Mouse (Mus musculus): ENCODE data around the gene Ankrd23.

Ankrd23 gene

DNA sequence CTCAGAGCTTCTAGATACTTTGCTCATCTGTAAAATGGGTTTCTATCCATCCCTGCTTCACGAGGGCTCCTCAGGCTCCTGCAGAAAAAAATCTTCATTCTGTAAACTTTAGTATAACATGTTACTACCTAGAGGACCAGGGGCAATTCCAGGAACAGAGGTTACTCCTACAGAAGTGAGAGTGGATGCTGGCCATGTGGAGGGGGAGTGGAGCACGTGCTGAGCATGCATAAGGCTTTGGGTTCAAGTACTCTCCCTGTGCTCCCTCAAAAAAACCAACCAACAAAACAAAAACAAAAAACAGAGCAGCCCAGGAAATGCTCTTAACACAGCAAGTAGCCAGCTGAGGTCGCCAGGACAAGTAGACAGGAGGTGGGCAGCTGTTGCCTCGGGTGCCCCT is 26.9 kb upstream of the Ankrd23 start:
- DNase-seq (ENCODE audit: low spot score in 2 of 2), result no peak

DNA sequence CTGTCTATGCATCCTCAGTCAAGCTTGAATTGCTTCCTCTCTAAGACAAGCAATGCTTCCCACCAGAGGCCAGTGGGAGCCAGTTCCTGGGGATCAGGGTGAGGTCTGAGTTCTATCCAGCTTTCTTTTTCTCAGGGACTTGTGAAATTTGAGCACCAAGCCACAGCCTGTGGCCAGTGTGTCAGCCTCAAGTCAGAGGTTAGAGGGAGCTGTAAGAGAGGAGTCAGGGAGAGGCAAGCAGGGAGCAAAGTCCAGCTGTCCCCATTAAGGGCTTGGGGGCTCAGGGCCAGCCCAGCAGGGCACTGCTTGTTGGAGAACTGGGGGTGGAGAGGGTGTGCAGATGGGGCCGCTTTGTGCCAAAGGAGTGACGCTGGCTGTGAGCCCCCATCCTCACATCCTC is 26.5 kb upstream of the Ankrd23 start:
- no peak for DNase-seq (ENCODE audit: low spot score in 2 of 2)

DNA sequence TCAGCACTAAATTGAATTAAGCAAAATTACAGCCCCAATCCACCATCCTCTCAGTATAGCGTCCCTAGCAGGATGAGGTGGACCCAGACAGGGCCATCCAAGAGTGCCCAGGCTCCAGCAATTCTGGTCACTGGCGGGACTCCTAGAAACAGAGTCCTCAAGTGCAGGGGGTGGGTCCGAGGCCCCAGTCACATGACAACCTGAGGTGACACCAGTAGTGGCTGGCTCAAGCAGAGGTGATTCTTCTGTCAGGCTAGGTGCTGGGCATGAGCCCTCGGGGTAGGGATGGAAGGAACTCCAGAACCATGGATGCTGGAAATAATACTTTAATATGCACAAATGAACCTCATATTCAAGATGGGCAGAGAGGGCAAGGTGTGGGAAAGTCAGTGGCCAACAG is 25.7 kb upstream of the Ankrd23 start:
- DNase-seq (ENCODE audit: low spot score in 2 of 2), result no peak

DNA sequence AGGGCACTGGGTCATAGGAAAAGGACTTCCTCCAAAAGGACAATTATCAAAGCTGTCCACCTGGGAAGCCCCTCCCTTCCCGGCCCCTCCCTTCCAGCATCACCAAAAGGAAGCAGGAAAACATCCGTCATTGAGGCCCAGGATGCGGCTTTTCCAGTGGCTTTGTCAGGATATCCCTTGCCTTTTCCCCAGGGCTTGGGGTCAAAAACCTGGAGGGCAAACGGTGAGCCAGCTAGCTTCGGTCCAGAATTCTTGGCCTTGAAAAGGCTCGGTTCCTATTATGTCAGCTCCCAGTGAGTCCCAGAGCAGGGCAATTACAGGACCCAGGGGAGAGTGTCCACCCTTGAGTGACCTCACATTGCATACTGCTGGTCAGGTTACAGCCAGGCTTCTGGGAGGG is 24.2 kb upstream of the Ankrd23 start:
- no peak for DNase-seq (ENCODE audit: low spot score in 2 of 2)

DNA sequence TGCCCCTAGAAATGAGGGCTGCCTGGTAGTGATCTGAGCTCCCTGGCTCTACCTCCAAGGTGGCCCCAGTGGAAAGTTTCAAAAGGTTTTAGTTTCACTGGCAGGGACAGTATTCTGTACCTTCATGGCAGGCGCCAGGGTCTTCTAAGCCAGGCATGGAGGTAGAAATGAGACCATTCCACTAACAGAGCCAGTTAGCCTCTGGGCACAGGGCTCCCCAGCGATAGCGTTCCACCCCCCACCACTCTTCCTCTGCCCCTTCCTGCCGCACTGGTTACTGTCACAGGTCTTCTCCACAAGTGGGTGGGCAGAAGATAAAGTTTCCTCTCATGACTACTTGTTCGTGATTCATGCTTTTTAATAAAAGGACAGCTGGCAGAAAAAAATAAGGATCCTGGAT is 23.2 kb upstream of the Ankrd23 start:
- DNase-seq (ENCODE audit: low spot score in 2 of 2), result no peak

DNA sequence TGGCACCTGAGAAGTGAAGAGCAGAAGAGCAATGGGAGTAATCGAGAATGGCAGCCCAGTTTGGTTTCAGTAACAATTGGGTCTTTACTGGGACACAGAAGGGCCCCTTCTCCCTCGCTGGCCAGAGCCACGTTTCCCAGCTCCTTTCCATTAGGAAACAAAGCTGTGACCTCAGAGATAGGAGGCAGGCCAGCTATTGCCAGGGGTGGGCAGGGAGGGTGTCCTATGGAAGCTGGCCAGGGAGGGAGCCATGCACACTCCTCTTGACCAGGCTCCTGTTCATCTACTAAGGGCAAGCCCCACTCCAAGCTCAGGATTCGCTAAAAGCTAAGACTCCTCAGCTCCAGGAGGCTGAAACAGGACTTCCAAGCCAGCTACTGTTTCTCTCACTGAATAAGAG is 22.6 kb upstream of the Ankrd23 start:
- DNase-seq (ENCODE audit: low spot score in 2 of 2), result no peak

DNA sequence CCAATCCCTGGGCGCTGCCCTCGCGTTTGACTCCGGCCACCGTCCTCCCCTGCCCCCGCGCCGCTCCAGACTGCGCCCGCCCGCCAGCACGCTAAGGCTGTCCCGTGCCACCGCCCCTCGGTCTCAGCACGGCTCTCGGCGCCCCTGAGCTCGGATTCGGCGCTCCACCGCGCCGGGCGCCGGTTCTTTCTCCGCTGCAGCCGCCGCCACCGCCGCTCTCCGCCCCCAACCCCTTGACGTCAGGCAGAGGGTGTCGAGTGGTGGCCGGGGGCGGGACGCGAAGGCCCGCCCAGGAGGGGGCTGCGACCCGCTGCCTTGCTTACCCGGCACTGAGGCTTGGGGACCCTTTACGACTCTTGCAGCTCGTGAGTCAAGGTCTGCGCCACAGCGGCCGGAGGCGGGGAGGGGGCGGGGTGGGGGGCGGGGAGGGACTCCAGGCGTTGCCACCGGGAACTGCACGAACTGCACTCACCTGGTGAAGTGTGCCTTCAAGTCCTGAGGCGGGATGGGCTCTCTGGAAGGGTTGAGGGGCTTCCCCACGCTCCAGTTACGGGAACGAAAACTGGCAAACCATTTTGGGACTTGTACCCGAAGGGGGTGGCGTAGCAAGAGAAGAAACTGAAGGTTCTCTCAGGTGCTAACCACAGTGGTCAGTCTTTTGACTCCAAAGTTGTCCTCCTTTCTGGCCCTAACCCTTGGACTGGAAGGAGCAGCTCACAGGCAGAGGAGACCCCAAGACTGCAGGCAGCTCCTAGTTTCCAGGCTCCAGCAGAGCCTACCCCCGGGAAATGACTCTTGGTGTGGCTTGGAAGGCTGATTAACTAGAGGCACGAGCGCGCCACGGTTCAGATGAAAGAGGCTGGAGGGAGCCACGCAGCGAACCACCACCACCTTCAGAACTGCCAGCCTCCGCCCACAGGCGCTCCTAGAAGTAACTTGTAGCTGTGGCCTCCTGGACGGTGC is 21.6 kb upstream of the Ankrd23 start, which contains the start of gene Sema4c:
TSS of gene Sema4c (minus strand) at position 319 of the 963 bp plus-strand sequence.
- DNase-seq (ENCODE audit: low spot score in 2 of 2), result peak; percentile 66 to 69

DNA sequence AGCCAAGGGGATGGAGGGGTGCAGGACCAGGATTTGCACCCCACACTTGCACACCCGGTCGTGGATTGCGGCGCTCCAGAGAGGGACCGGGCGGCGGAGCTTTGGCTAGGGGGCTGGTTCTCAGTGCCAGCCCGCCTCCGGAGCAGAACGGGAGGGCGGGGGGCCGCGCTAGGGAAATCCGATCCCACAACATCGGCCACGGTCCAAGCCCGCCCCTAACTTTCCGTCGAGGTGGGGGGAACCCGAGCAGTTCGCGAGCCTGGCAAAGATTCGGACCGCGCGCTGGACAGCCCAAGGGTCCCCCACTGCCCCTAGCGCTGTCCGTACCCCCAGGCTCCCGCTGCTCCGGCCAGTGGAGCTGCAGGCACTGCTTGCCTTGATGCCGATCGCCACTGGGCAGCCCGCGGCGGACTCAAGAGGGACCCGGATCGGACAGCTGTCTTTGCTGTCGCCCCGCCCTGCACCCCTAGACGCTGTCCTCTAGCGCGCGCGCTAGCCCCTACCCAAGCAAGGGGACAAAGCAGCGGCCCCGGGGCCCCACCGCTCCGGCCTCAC is 20.9 kb upstream of the Ankrd23 start:
- DNase-seq (ENCODE audit: low spot score in 2 of 2), result peak; percentile 82 to 84

DNA sequence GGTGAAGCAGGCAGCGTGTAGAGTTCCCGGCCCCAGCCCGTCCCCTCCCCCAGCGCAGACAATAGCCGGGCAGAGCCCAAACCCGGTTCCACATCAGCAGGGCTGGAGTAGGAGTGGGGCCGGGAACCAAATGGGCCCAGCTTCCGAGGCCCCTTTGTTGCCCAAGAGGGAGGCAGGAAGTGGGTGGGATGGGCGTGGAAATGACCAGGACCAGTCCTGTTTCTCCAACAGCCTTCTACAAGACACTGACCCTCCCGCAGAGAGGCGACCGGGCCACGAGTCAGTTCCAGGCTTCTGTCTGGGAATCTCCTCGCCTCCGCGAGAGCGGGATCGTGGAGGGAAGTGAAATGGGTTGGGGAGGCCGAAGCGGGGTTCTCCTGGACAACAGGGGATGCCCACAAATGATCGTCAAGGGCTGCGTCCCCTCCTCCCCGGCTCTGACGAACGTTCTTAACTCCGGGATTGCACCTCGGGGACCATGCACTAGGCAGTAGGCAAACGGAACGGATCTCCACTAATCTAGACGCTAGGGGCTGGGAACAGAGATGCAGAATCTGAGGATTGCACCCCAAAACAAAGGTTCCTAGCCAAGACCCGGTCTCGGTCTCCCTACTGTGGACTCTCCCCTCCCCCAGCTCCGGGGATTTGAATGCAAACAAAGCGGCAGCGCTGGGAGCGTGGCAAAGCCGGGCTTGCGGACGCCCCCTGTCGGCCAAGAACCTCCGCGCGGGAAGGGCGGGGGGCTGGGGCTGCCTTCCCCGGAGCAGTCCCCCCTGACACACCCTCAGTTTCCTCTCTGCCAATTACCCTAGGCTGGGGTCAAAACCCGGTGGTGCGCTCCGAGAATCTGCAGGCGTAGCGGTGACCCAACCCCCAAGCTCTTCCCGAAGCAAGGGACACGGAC is 20.1 kb upstream of the Ankrd23 start:
- peak; percentile 86 to 91 for DNase-seq (ENCODE audit: low spot score in 2 of 2)

DNA sequence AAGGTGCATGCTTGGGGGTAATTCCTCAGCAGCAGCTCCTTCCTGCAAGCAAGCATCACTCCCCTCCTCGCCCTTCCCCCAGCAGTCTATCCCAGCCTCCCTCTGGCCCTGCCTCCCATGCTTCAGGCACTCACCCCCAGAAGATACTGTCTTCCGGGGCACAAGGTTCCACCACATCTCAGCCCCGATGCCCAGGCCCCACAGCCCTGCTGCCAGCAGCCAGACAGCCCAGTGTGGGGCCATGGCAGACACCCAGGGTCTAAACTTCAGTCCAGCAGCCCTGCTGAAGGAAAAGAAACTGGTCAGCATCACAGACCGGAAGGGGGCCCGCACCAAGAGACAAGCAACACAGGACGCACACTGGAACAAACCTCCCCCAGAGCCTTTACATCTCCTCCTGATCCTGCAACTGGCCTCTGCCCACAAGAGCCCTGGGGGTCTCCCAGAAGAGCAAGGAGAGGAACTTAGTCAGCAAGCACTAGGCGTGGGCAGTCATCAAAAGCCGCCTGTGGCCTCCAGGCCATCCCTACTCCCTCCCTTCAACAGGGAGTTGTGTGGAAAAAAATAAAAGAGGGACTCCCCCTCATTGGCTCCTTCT is 19.2 kb upstream of the Ankrd23 start:
- DNase-seq (ENCODE audit: low spot score in 2 of 2), result no peak

DNA sequence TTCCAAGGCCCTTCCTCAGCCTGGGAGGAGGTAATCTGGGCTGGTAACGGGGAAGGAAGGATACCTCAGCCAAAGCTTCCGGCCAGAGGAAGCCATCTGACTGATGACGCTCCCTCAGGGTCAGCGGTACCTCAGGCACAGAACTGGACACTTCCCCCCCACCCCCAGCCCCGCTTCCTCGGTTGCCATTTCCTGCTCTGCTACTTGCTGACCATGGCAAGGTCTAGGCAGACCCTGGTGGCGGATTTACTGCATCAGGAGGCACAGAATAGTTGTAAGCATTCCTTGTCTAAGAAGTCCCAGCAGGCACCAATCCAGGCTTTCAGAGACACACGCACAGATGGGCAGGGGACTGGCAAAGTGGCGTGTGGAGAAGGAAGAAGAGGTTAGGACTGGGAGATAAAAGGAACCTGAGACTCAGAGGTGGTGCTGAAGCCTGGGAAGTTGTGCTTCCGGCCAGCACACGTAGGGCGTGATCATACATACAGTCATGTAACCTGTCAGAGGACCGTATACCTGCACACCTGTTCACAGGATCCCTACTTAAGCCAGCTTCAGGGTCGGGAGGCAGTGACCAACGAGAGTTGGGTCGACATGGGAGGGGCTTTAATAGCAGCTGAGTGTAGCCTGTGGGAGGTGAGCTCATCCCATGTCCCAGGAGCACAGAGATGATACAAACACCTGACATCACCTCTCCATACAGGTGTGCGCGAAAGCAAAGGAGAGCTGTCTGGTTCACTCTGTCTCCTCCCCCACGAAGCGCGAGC is 18.1 kb upstream of the Ankrd23 start:
- no peak for DNase-seq (ENCODE audit: low spot score in 2 of 2)

DNA sequence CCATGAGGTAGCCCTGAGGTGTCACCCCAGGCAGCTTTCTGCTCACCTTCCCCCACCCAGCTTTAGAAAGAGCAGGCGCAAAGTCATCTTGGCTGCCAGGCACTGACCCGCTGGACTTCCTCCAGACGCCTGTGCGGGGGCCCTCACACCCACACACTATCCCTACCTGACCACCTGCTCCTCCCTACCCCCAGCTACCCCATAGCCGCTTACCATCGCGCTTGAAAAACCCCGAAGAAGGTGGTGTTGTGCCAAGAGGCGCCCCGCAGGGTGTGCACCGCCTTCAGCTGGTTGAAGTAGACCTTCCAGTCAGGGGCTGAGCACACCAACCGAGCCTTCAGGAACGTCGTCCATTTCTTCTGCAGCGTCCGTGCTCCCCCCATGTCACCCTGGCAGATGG is 15.8 kb upstream of the Ankrd23 start:
- no peak for DNase-seq (ENCODE audit: low spot score in 2 of 2)

DNA sequence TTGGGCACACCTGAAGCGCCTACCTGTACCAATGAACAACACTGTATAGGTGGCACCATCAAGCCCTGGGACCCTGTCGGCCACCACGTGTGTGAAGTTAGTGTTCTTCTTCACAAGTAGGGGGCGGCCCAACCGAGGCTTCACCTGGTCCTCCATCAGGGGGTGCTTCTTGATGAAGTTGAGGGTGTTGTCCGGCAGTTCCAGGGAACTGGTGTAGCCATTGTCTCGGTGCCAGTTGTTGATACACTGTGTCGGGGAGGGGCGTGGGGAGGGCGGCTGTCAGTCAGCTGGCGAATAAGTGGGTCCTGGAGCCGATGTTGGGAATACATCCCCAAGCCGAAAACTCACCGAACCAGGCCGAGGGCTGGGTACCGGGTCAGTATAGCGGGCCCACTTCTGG is 15.2 kb upstream of the Ankrd23 start:
- no peak for DNase-seq (ENCODE audit: low spot score in 2 of 2)

DNA sequence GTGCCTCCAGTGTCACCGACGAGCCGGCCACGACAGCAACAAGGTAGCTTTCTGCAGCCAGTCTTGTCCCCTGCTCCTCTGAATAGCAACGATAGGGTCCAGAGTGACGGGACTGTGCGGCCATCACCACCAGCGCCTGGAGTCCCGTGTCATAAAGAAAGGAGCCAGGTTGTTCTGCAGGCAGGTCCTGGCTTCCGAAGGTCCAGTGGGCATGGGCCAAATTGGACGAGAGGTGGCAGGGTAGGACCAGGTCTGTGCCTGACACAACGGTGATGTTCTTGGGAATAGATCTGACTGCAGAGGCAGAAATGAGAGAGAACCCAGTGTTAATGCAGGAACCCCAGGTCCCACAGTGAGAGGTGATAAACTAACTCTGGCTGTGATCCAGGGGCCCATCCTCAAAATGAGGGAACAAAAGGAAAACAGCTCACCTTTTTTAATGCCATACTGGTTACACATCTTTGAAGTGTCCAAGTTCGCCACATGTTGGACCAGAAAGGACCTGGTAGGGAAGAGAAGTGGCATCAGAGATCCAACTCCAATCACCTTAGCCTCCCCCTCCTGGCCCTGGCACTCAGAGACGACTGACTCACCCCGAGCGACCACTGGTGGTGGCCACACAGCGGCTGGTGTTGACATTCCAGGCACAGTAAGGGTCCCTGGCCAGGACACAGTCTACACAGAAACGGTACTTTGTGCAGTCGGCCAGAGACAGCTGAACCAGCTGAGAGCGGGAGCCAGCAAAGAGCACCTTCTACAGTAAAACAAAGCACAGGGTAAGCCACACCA is 13.6 kb upstream of the Ankrd23 start:
- DNase-seq (ENCODE audit: low spot score in 2 of 2), result no peak

DNA sequence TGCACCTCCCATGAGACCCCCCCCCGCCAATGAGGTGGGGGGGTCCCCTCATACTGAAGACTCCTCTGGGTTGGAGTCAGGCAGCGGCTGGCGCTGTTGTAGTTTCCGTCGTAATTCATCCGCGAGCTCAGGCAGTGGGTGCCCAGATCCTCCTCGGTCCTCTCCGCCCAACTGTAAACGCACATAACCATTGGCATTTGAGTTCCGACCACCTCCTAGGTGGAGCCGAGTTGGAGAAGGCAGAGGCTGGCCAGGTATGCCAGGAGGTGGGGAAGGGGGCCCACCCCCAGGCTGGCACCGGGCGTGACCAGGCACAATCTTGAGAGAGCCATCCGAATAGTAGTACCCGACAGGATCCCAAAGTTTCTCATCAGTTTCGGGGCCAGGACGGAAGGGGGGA is 12.8 kb upstream of the Ankrd23 start:
- no peak for DNase-seq (ENCODE audit: low spot score in 2 of 2)

DNA sequence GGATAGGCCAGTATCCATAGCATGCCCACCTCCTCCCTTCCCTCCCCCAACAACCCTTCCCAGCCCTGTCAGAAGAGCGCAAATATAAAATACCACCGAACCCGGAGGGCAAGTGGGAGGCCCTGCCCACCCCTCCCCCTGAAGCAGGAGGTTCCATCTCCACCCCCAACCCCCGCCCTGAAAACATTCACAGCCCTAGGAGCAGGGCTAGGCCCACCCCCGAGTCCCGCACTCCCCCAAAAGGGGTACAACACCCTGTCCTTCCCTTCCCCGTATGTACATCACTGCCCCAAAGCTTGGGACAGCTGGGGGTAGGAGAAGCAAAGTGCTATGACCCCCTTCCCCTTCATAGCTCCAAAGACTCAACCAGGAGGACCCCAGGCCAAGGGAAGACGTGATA is 12.1 kb upstream of the Ankrd23 start:
- DNase-seq (ENCODE audit: low spot score in 2 of 2), result no peak

DNA sequence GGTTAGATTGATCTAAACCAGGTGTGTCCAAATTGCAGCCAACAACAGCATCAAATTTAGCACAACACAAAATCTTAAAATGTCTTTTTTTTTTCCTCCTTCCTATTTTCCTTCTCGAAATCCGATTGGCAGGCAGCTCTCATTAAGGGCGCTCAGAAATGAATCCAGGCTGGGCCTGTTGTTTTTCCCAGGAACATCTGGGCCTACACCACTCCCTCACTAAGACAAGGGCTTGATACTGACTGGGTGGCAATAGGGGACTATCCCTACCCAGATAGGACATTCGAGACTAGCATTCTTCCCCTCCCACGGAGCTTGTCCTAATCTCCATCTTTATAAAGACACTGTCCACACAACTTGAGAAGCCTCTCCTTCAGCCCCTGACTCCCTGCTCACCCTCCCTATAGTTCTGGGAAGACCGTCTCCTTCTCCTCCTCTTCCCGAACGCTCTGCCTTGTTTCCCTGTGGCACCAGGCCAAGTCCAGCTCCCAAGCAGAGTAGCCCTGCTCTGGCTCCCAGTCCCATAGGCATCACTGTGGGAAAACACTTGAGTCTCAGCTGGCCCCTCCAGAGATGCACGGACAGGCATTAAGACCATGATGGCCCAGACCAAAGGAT is 11.4 kb upstream of the Ankrd23 start:
- DNase-seq (ENCODE audit: low spot score in 2 of 2), result no peak

DNA sequence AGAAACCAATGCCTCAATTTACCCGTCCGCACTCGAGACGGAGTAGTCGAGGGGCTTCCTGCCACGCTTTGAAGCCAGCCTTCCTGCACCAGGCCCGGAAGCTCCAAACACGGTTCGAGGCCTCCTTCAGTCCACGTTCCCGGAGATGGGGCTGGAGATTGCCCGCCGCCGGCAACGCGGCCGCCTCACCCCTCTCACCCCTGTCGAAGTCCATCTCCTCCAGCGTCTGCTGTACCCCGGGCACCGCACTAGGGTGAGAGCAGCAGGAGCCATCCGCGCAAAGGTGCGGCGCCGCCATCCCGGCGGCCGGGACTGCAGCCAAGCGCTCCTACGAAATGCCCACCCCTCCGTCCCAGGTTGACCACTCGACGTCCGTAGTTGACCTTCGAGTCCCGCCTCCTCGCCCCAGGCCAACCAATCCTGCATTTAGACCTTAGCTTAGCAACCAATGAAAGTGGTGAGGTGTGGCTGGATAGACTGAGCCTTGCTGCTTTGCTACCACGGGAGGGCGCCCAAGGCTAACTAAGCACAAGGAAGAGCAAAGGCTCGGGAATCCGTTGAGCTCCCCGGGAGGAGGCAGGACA is 10.3 kb upstream of the Ankrd23 start, which contains the start of gene Ankrd39:
TSS of gene Ankrd39 (minus strand) at position 558 of the 584 bp plus-strand sequence.
- DNase-seq (ENCODE audit: low spot score in 2 of 2), result peak; percentile 87 to 98

All from urinary bladder, adult 18-20 months (tissue).